Mouse (Mus musculus) c-Kit-negative CD71-positive TER-119-positive erythroid progenitor cells, embryonic 14.5 days (primary cell): ENCODE results near the gene Olfr118.
"Not testable (repeated sequence)": the region's sequence is repeated elsewhere in the genome, so short reads cannot be mapped to it uniquely, and the experiment has no call there.

Experiments used
- DNase-seq: peaks from one replicate; pipeline ENCODE4 v3.0.0-alpha.2; 2013; ENCODE audit warnings: low read depth, low spot score

Gene Olfr118

DNA sequence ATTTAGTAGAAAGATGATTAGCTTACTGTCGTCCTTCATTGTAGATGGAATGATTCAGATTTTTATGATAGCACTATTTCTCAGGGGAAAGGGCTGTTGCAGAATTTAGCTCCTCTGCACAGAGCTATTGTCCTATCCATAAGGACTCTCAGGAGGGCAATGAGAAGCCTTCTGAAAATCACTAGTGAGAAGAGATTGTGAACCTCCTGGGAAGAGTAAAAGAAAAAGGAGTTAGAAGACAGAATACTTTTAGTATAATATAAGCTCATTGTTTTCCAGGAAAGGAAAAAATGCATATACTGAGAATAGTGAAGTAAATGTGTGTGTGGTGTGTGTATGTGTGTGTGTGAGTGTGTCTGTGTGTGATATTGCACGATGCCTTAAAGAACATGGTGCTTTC is at the start of gene Olfr118:
Gene Olfr118 (plus strand): TSS at position 301 of the 400 bp plus-strand sequence.
- no peak for DNase-seq

DNA sequence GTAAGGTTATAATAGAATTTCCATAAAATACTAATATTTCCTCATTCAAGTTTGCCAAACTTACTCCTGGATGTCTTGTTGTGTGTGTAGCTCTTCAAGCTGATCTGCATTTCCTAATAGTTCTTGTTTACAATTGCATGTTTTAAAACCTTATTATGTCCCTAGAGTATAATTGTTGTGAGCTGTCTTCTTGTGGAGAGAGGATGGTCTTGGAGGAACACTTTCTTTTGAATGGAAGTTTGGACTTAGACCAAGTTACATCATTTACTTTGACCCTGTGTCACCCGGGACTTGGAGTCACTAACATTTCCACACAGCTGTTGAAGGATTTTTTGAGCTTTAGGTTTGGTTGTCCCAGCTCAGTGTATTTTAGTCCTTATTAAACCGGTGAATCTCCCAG is 39.8 kb upstream of the Olfr118 start, which contains the start of the genes Olfr115 and Olfr116:
Gene Olfr115 (minus strand): TSS at position 101 of the 400 bp plus-strand sequence.
Gene Olfr116 (minus strand): TSS at position 191 of the 400 bp plus-strand sequence.
- no peak for DNase-seq

DNA sequence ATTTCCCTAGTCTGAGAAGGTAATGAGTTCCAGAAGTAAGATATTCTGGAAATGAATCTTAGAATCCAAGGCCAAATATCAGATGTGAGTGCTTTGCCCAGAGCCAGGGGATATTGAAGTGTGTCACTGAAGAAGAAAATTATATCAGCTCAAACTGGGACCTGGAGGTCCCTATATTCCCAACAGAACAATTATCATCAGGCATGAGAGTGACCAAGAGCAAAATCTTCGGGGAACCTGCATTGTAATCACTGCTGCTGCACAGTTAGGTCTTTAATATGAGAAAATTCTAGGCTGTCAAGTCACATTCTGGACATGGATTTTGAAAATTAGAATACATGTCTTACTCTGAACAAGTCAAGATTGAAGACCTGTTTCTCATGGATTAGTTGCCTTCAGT is 3.1 kb upstream of the Olfr118 start, which contains the start of gene Olfr117:
Gene Olfr117 (minus strand): TSS at position 101 of the 400 bp plus-strand sequence.
- DNase-seq, result no peak

DNA sequence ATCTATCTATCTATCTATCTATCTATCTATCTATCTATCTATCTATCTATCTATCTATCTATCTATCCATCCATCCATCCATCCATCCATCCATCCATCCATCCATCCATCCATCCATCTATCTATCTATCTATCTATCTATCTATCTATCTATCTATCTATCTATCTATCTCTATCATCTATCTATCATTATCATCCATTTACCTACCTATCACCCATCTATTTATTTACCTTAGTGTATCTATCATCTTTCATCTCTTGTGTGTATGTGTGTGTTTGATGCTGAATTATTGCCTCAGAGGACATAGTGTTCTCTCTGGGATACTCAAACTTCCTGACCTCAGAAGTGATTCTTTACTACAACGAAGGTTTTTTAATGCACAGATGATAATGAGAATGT is 29.5 kb downstream of the Olfr118 start, which contains the start of gene Olfr119:
Gene Olfr119 (plus strand): TSS at position 301 of the 400 bp plus-strand sequence.
- not testable (repeated sequence) for DNase-seq

DNA sequence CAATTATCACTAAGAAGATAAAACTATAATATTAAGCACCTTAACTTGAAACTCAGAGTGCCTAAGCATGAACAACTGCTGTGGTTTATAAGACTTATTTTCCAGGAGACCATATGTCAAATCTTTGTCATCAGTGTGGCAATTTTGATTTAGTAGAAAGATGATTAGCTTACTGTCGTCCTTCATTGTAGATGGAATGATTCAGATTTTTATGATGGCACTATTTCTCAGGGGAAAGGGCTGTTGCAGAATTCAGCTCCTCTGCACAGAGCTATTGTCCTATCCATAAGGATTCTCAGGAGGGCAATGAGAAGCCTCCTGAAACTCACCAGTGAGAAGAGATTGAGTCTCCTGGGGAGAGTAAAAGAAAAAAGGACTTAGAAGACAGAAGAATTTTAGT is 54.7 kb downstream of the Olfr118 start, which contains the start of gene Olfr120:
Gene Olfr120 (plus strand): TSS at position 301 of the 400 bp plus-strand sequence.
- no peak for DNase-seq
